Mouse (Mus musculus) natural killer cell, adult 2 months (primary cell): ENCODE data around the gene Efnb3.
A peak's percentile ranks its signal among the peaks of the same experiment; 100 is the strongest.

Source experiments
- DNase-seq, 2 experiments: peaks; one replicate each; pipeline ENCODE4 v3.0.0; 2022; ENCODE audit warnings: low spot score in 2 of 2

Gene Efnb3

GRCm38 (mm10) chr11:69582230-69582805, 22.3 kb upstream of the Efnb3 start:
- DNase-seq = no peak

DNA sequence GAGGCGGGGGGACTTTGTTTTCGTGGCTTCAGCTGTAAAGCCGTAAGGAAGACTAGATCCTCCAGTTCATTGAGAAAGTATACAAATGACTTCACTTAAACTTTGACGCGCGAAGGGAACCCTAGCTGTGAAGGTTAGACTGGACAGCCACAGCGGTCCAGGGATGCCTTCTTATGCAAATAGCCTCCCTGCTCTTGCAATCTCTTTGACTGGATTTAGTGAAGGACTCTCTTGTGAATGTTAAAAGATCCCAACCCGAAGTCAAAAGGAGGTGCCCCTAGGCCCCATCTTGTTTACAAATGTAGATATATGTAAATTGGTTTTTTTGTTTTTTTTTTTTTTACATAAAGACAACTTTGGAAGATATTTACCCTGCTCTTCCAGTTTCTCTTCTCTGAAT, 21.8 kb upstream of the Efnb3 start:
- DNase-seq = no peak

DNA sequence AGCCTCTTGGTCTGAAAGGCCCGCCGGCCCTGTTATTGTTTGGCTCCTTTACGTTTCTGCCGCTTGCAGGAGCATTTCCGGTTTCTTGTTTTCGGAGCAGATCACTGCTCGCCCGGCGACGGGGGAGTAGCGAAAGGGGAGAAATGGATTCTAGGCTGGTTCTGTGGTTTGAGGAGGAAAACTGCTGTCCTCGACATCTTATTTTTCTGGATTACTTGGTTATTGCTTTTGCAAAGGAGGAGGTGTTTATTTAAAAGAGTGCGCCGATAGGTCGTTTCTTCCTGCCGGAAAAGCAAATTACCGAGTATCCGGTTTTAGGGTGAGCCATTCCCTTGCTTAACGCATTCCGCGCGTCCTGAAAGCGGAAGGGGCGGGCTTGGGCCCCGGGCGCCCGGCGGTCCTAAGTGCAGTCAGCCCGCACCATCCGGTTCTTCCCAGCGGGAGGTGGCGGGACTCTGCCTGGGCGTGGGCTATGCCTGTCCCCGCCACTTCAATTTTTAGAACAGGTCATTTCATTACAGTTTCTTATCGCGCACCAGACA, 21.2 kb upstream of the Efnb3 start:
- DNase-seq = peak; percentile 81 to 83

GRCm38 (mm10) chr11:69580572-69581146, 20.7 kb upstream of the Efnb3 start:
- DNase-seq = peak; percentile 19 to 22

- peak; percentile 89 to 91 for DNase-seq
Observed at GRCm38 (mm10) chr11:69580091-69580514, 20.1 kb upstream of the Efnb3 start, which contains the start of the genes Wrap53 and Trp53. Gene Wrap53, minus strand, starts transcription at chr11:69580255. Gene Trp53, plus strand, starts transcription at chr11:69580359.

- DNase-seq = peak; percentile 95 to 96
Observed at GRCm38 (mm10) chr11:69579128-69580017, 19.4 kb upstream of the Efnb3 start.

GRCm38 (mm10) chr11:69578301-69578700, 18.3 kb upstream of the Efnb3 start:
- no peak for DNase-seq

DNA sequence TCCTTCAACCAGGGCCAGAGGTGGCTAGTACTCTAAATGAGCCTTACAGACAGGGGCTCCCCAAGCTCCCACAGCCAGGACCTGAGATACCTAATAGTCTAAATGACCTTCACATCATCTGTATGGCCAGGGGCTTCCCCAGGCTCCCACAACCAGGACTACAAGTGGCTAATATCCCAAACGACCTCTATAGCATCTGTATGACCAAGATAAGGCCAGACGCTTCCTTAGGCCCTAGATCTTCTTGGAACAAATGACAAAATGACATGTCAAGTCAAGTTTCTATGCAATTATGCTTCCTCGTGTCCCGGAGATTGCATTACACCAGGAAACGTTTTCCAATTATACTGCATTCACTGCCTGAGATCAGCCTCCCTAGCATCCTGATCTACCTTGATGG, 16.3 kb upstream of the Efnb3 start:
- no peak for DNase-seq

- DNase-seq = peak in 1 of 2 experiments; percentile 29
Observed at GRCm38 (mm10) chr11:69575220-69575619, 15.2 kb upstream of the Efnb3 start.

DNA sequence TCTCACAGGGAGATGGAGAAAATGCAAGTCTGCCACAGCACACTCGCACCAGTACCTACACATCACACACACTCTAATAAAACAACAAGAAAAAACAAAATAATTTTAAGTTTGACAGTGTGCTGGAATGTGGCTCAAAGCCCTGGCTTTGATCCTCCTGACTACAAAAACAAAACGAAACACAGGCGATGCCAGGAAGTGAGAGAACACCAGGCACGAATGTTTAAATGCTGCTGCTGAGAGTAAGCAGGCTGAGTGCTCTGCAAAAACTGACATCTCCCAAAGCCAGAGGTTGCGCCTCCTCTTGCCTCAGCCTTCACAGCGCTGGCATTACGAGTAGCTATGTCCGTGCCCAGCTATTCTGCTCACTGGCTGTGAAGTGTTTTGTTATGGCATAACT, 5.1 kb upstream of the Efnb3 start:
- DNase-seq = no peak

- DNase-seq = no peak
Observed at GRCm38 (mm10) chr11:69564391-69564790, 4.4 kb upstream of the Efnb3 start.

DNA sequence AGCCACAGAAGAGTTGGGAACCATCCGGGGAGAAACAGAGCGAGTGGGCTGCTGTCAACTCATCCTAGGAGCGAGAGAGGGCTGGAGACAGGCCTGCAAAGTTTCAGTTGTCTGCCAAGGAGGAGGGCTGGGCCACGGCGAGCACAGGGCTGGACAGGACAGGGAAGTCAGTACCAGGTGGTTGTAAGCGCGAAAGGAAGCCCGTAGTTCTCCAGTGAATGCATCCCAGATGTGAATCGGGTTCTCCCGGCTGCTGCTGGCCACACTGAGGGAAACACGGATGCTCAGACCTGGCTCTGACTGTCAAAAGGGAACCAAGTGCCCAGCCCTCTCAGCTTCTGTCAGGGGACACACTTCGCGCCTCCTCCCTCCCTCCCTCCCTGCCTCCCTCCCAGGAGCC, 3.4 kb upstream of the Efnb3 start:
- no peak for DNase-seq

GRCm38 (mm10) chr11:69560896-69561854, 1.2 kb upstream of the Efnb3 start:
- no peak for DNase-seq

- DNase-seq = no peak
Observed at GRCm38 (mm10) chr11:69559183-69559582, 822 bp downstream of the Efnb3 start.

DNA sequence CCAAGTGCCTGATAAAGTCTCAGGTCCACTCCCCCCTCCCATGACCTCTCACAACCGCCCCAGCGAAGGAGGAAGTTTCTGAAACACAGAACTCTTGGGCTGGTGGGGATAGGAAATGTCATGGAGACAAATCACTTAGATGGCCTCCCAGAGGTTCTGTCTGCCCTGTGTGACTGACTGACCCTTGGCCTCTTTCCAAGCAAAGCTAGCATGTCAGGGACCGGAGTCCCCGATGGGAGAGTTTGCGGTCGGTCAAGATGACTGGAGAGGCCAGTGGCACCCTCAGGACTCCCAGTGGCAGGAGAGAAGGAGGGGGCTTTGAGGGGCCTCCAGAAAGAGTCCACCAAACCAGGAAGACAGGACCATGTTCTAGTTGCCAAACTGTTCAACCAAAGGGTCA, 1.2 kb downstream of the Efnb3 start:
- no peak for DNase-seq

GRCm38 (mm10) chr11:69557381-69557958, 2.5 kb downstream of the Efnb3 start:
- no peak for DNase-seq

DNA sequence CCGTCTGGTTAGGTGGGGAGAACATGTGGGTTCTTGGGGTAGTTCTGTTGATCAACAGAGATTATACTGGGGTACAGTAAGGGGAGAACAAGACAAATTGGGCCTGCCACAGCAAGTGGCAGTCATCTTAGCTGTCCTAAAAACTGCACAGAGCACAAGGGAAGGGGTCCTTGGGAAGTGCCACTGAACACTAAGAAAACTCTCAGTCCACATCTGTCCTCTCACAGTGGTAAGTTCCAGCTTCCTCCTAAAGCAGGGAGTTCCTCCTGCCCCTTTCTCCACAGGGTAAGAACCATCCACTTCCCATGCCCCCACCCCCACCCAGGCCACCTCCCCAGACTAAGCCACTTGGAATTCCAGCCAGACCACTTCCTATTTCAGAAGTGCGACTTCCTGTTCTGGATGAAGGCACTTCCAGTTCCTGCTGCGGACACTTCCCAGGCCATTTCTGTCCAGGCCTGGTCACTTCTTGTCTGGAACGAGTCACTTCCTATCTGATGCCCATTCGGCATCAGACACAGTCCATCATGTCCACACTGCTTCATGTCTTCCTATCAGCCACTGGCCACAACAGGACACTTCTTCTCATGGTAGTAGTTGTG, 5.4 kb downstream of the Efnb3 start:
- DNase-seq = no peak

DNA sequence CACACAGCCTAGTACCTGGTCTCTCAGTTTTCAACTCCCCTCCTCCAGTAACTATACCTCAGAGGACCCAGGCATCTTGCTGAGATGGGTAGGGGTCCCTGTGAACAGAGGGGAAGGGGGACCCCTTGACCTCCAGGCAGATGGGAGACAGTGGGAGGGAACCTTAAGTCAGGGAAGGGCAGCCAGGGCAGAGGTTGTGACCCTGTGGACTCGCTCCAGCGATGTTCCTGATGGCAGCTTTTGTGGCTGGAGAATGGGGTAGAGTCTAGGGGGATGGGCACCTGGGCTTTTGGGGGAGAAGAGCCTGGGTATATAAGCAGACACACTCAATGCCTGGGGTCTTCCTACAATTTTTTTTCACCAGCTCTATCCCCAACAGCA, 6.7 kb downstream of the Efnb3 start:
- no peak for DNase-seq

DNA sequence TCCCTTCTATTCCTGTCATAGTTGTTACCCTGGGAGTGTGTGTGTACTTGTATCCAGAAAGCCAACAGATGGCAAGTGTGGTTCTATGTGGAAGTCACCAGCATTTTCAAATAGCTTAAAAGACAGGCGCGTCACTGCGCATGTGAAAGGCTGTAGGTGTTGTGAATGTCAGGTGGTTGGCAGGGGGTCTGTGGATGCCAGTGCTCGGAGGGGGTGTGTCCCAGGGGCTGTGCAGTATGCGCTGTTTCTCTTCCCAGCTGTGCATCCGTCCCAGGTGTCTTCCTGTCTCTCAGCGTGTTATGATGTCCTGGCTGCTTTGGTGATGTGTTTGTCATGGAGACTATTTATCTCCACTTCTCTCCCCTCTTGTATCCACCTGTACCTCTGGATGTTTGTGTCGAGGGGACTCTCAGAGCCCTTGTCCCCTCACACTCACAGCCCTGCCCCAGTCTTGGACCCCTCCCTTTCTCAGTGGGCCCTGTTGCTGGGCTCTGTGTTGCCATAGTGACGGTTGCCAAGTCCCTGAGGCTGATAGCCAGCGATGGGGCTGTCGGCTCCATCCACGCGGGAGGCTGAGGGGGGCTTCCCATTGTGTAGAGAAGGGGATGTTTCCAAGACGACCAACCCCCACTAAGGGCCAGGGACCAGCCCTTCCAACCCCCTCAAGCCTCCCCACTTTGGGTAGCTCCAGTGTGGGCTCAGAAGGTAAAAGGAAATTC, 7.2 kb downstream of the Efnb3 start:
- no peak for DNase-seq

GRCm38 (mm10) chr11:69551310-69551709, 8.7 kb downstream of the Efnb3 start:
- no peak for DNase-seq
